Mouse (Mus musculus): ENCODE measurements around the gene Pin1rt1. TPM values are rescaled to one million over a fixed set of nuclear protein-coding genes. Genes with fewer than 3 reads are reported as not detected.

The Pin1rt1 gene
- not detected in 2 replicates for polyA plus RNA-seq (2021; fragmentation: Nextera tagmentation)
- long read RNA-seq, experiment 1: 0 reads
- long read RNA-seq, experiment 2: 0 reads

GRCm38 (mm10) chr2:104716279-104716678 is at the start of gene Pin1rt1:
Gene Pin1rt1, minus strand, starts transcription at chr2:104716379.

GRCm38 (mm10) chr2:104742741-104743064 is 26.5 kb upstream of the Pin1rt1 start, which contains the start of gene Depdc7:
Gene Depdc7, minus strand, starts transcription at chr2:104742878.

GRCm38 (mm10) chr2:104711585-104712485 is 4.3 kb downstream of the Pin1rt1 start, which contains the start of gene Tcp11l1:
Gene Tcp11l1, minus strand, starts transcription at chr2:104712169.

Other genes with a start within 250 kb of the Pin1rt1 start
- gene Hipk3, start 221.9 kb downstream of the Pin1rt1 start, polyA plus RNA-seq (2021; fragmentation: Nextera tagmentation): 19.9 and 22.8 TPM in 2 replicates
- 29.2 and 36.8 TPM in 2 replicates for gene Cstf3, start 125.9 kb downstream of the Pin1rt1 start, polyA plus RNA-seq (2021; fragmentation: Nextera tagmentation)
- gene Tcp11l1, start 4.2 kb downstream of the Pin1rt1 start, polyA plus RNA-seq (2021; fragmentation: Nextera tagmentation): 7.6 and 27.5 TPM in 2 replicates
- gene Depdc7, start 26.5 kb upstream of the Pin1rt1 start, polyA plus RNA-seq (2021; fragmentation: Nextera tagmentation): 1.2 and 1.3 TPM in 2 replicates
- gene Qser1, start 100.4 kb upstream of the Pin1rt1 start, polyA plus RNA-seq (2021; fragmentation: Nextera tagmentation): 0.67 and 0.84 TPM in 2 replicates
- 0.35 and 0.44 TPM in 2 replicates for gene Prrg4, start 133.5 kb upstream of the Pin1rt1 start, polyA plus RNA-seq (2021; fragmentation: Nextera tagmentation)
- 5.5 and 6.4 TPM in 2 replicates for gene Ccdc73, start 151.4 kb upstream of the Pin1rt1 start, polyA plus RNA-seq (2021; fragmentation: Nextera tagmentation)